Mouse (Mus musculus) intestine, embryonic 14.5 days (tissue): ENCODE data around the gene Apbb1ip. TPM values are rescaled to one million over a fixed set of nuclear protein-coding genes. Genes with fewer than 3 reads are reported as not detected.

Experiments used
- ATAC-seq: fragments of 200-750 bp; cut with Nextera tagmentation; replicated peaks from 2 replicates; pipeline ENCODE4 v1.8.0; 2017; ENCODE audit warnings: low read depth, moderate number of reproducible peaks, moderate TSS enrichment, moderate library complexity; ENCODE audit not compliant: low FRiP score, low TSS enrichment
- DNase-seq: peaks from one replicate; pipeline ENCODE4 v3.0.0-alpha.2; 2018; ENCODE audit warnings: low spot score
- H3K27ac ChIP-seq: fragments of 300-500 bp; sonication (generic); 2 replicates; pipeline ENCODE4 v1.5.1; 2014; ENCODE audit warnings: low read depth, mild to moderate bottlenecking, control low read depth
- H3K27me3 ChIP-seq: fragments of 300-500 bp; sonication (generic); replicated peaks from 2 replicates; pipeline ENCODE4 v1.6.1; 2014; ENCODE audit warnings: low read length, control low read depth; ENCODE audit not compliant: control insufficient read depth, insufficient read depth
- H3K36me3 ChIP-seq: fragments of 300-500 bp; sonication (generic); 2 replicates; pipeline ENCODE4 v1.6.1; 2014; ENCODE audit warnings: low read length, control low read depth; ENCODE audit not compliant: control insufficient read depth, insufficient read depth
- H3K4me1 ChIP-seq: fragments of 300-500 bp; sonication (generic); replicated peaks from 2 replicates; pipeline ENCODE4 v1.6.1; 2014; ENCODE audit warnings: low read length, control low read depth, mixed read lengths; ENCODE audit not compliant: control insufficient read depth, insufficient read depth
- H3K4me2 ChIP-seq: fragments of 300-500 bp; sonication (generic); 2 replicates; pipeline ENCODE4 v1.6.1; 2014; ENCODE audit warnings: low read length
- H3K4me3 ChIP-seq: fragments of 300-500 bp; sonication (generic); 2 replicates; pipeline ENCODE4 v1.5.1; 2014; ENCODE audit warnings: low read depth, low read length, control low read depth, mixed read lengths
- H3K9ac ChIP-seq: fragments of 300-500 bp; sonication (generic); 2 replicates; pipeline ENCODE4 v1.6.1; 2014; ENCODE audit warnings: mild to moderate bottlenecking, low read length
- H3K9me3 ChIP-seq: fragments of 300-500 bp; sonication (generic); 2 replicates; pipeline ENCODE4 v1.6.1; 2016; ENCODE audit warnings: low read length, control low read depth; ENCODE audit not compliant: control insufficient read depth
- WGBS: fragments of 180-500 bp; shearing (Covaris S2); extraction: QIAGEN DNeasy Blood & Tissue Kit; methylation state at CpG from one replicate; pipeline ENCODE4 v1.1.7; 2014; 5-methylcytosine and 5-hydroxymethylcytosine counted together
- polyA plus RNA-seq: library from polyadenylated mRNA; unstranded; fragments of >200 nt; fragmentation: Nextera tagmentation; extraction: Ambion mirVana; gene quantifications from 2 replicates; pipeline ENCODE4 v1.2.1, GENCODE M21; 2014

Apbb1ip gene
- polyA plus RNA-seq, 1 experiment from 2014 or later: 1.9 TPM

DNA sequence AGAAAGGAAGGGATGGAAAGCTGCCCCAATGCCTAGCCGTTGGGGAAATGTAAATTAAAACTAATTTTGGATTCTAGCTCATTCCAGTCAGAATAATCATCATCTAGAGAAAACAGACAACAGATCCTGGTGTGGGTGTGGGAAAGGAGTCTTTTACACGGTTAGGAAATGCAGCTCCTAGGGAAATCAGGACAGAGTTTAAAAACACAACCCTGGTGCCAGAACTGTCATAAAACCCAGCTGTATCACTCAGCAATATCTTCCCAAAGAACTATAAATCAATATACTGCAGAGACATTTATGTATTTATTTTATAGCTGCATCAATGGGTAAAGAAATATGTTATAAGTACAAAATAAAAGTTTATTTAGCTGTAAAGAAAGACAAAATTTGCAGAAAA is 13.4 kb upstream of the Apbb1ip start:
- WGBS: 54% methylated on average over 2 of the region's 2 CpGs
- no peak overlapping the region for H3K4me3 ChIP-seq
- H3K4me2 ChIP-seq: no peak overlapping the region
- no peaks in the 10 kb centered on the region for H3K4me1 ChIP-seq
- no peaks in the 10 kb centered on the region for H3K36me3 ChIP-seq
- no peak overlapping the region for H3K27ac ChIP-seq
- H3K9ac ChIP-seq: no peak overlapping the region
- DNase-seq (no peak), ATAC-seq (no peak)
- no peaks in the 10 kb centered on the region for H3K9me3 ChIP-seq
- no peaks in the 10 kb centered on the region for H3K27me3 ChIP-seq

DNA sequence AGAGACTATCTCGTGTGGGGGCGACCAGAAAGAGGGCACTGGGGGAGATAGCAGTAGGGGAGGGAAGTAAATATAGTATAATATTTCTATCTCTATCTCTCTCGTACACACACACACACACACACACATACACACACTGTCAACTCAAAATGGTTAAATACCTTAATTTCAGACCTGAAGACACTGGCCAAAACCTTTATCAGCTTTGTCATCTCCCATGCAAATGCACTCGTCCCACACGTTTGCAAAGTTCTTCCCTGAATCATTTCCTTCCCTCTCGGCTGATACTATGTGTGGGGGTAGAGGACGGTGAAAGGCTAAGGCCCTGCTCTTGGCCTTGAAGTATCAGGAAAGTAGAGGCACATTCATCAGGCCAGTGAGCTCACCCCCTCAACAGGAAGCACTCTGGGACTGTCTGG is 12.8 kb upstream of the Apbb1ip start:
- Histone ChIP-seq H3K4me2 (no peak overlapping the region), H3K9ac (no peak overlapping the region), H3K27ac (no peak overlapping the region), H3K4me3 (no peak overlapping the region), H3K36me3 (no peaks in the 10 kb centered on the region), H3K27me3 (no peaks in the 10 kb centered on the region), H3K4me1 (no peaks in the 10 kb centered on the region), H3K9me3 (no peaks in the 10 kb centered on the region)
- ATAC-seq: no peak
- 72% methylated on average over 7 of the region's 7 CpGs for WGBS
- no peak for DNase-seq

DNA sequence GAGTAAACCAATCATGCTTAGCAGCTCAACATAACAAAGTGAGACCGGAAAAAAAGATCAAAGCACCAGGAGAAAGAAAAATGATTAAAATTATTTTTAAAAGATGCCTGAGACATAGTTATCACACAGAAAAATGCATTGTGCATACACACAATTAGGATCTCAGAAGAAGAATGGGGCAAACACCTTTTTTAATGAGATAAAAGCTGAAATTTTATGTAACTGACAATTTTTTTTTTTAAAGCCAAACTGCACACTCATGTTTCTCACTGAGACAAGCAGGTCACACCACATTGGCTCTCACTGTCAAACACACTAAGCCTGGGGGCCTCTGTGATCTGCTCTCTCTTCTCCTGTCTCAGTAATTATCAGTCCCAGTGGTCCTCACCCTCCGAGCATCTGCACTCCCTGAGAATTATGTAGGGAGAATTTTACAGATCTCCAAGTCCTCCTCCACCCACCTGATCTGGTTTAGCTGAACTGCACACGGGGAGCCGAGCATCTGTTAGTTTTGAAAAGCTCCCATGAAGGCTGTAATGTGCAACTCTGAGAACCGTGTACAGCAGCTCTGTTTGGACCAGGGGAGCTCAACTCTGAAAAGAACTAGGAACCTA is 9.0 kb upstream of the Apbb1ip start:
- Histone ChIP-seq H3K27me3 (no peaks in the 10 kb centered on the region), H3K4me3 (no peak overlapping the region), H3K36me3 (no peaks in the 10 kb centered on the region), H3K27ac (no peak overlapping the region), H3K4me2 (no peak overlapping the region), H3K9me3 (no peaks in the 10 kb centered on the region), H3K9ac (no peak overlapping the region), H3K4me1 (no peaks in the 10 kb centered on the region)
- DNase-seq: no peak
- WGBS: 70% methylated on average over 5 of the region's 5 CpGs
- ATAC-seq: no peak

DNA sequence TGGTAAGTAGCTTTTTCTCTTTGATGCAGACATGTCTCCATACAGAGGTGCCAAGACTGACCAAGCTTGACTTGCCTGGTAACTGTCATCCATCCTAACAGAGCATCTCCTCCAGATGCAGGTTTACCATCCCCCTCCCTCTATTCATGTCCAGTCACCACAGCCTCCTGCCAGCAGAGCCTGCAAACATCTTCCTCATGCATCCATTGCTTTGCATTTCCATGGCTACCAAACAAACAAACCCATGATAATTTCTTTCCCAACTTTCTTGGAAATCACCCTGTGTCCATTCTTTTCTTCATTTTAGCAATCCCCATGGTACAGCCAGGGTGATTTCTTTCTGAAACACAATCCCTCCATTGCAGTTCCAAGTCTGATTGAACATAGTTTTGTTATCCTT is 2.6 kb upstream of the Apbb1ip start:
- Histone ChIP-seq H3K4me3 (no peak overlapping the region), H3K27me3 (peaks cover 3% of the 10 kb centered on the region; the same call in 1 of the 2 replicates), H3K36me3 (no peaks in the 10 kb centered on the region), H3K4me1 (no peaks in the 10 kb centered on the region), H3K9ac (no peak overlapping the region), H3K9me3 (no peaks in the 10 kb centered on the region), H3K27ac (no peak overlapping the region), H3K4me2 (no peak overlapping the region)
- DNase-seq (no peak), ATAC-seq (no peak)

- Histone ChIP-seq H3K9ac (0 out of 2 replicates have a peak overlapping the region, but pooled peaks have one; percentile 10), H3K4me2 (peak overlapping the region; percentile 66), H3K27me3 (peaks cover 7% of the 10 kb centered on the region; the same call in 1 of the 2 replicates), H3K36me3 (no peaks in the 10 kb centered on the region), H3K9me3 (no peaks in the 10 kb centered on the region), H3K4me1 (no peaks in the 10 kb centered on the region), H3K4me3 (peak overlapping the region; percentile 32), H3K27ac (no peak overlapping the region)
- peak; percentile 85 for ATAC-seq
- 1% methylated on average over 28 of the region's 28 CpGs for WGBS
- peak; percentile 67 for DNase-seq
These were observed 372 bp downstream of the Apbb1ip start for GRCm38 (mm10) chr2:22774181-22774751.

GRCm38 (mm10) chr2:22775213-22775612 is 1.3 kb downstream of the Apbb1ip start:
- Histone ChIP-seq H3K4me3 (no peak overlapping the region), H3K9ac (no peak overlapping the region), H3K4me1 (no peaks in the 10 kb centered on the region), H3K27ac (no peak overlapping the region), H3K9me3 (no peaks in the 10 kb centered on the region), H3K4me2 (no peak overlapping the region), H3K27me3 (peaks cover 7% of the 10 kb centered on the region; the same call in 1 of the 2 replicates), H3K36me3 (no peaks in the 10 kb centered on the region)
- ATAC-seq: no peak
- DNase-seq: no peak
- WGBS: 51% methylated on average over 8 of the region's 8 CpGs

DNA sequence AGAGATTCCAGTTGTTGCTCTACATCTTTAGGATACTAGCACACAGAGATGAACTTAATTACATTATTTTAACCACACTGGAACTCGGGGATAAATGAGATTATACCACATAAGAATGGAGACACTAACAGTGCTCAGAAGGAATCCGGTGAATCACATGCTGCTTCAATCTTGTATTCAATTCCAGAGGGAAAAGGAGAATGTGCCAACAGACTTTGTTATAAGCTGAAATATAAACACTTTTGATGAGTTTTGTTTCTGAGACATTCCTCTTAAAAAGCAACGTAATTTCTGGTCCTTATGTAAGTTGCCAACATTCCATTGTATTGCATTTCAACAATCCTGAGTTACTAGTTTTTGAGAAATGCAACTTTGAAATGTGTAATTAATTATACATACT is 1.8 kb downstream of the Apbb1ip start:
- Histone ChIP-seq H3K9ac (no peak overlapping the region), H3K4me2 (no peak overlapping the region), H3K9me3 (no peaks in the 10 kb centered on the region), H3K4me3 (no peak overlapping the region), H3K27ac (no peak overlapping the region), H3K36me3 (no peaks in the 10 kb centered on the region), H3K27me3 (peaks cover 7% of the 10 kb centered on the region; the same call in 1 of the 2 replicates), H3K4me1 (no peaks in the 10 kb centered on the region)
- WGBS: 42% methylated on average over 3 of the region's 3 CpGs
- no peak for ATAC-seq
- DNase-seq: no peak

DNA sequence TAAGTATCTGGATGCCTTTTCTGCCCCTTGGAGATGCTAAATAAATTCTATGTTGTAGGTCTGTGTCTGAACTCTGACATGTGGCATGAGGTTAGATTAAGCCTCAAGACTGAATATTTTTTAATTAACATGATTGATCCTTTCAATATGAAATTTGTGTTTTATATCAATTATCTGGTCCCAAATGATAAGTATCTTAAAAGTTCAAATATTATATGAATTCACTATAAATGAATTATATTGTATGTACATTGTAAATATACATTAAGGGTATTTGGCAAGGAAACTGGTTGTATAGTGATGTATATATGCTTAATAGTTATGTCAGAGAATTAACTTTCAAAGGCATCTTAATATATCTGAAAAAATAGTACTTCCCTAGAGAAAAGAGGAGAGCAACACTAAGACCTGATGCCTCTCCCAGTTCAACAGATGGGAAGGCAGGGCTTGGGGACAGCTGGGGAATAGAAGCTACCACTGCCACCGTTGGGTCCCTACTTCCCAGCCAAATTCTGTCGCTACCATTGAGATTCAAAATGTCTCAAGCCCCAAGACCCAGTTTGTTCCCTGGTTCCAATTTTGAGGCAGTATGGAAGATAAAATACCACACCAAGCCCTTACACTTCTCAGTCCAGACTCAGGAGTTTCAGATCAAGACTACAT is 2.8 kb downstream of the Apbb1ip start:
- ATAC-seq (no peak), DNase-seq (no peak)
- Histone ChIP-seq H3K9me3 (no peaks in the 10 kb centered on the region), H3K36me3 (no peaks in the 10 kb centered on the region), H3K27me3 (peaks cover 7% of the 10 kb centered on the region; the same call in 1 of the 2 replicates), H3K4me1 (no peaks in the 10 kb centered on the region), H3K9ac (no peak overlapping the region), H3K4me3 (no peak overlapping the region), H3K4me2 (no peak overlapping the region), H3K27ac (no peak overlapping the region)
- 59% methylated on average over 2 of the region's 2 CpGs for WGBS
